Mouse (Mus musculus) kidney, adult 2 months (tissue): ENCODE measurements at regions not wholly inside any gene's neighbourhood (a gene's known extent, or its start where the extent isn't known, plus 50 kb on each side); places are given as distances from the start of the nearest gene placed in this dataset.

Experiments
- CTCF ChIP-seq: fragments of 200-500 bp; conservative IDR thresholded peaks from 2 replicates; pipeline ENCODE4 v1.5.1; 2011; ENCODE audit warnings: low read depth, mild to moderate bottlenecking, control low read depth, low read length, moderate library complexity, mixed read lengths; ENCODE audit not compliant: insufficient read depth, insufficient read length
- POLR2A ChIP-seq: fragments of 200-500 bp; IDR thresholded peaks from one replicate; pipeline ENCODE4 v1.6.1; 2011; ENCODE audit warnings: low read depth, low read length, control low read depth

- no peak for TF ChIP-seq POLR2A
- no peak for TF ChIP-seq CTCF
Observed at GRCm38 (mm10) chr10:98145773-98146172, 419.2 kb upstream of the C030005K15Rik start.
